Mouse (Mus musculus) stomach, postnatal 0 days (tissue): ENCODE measurements around the gene Tex52. TPM values are rescaled to one million over a fixed set of nuclear protein-coding genes. Genes with fewer than 3 reads are reported as not detected.

Source experiments
- ATAC-seq: fragments of 200-750 bp; cut with Nextera tagmentation; 2 replicates; pipeline ENCODE4 v1.8.0; 2017; ENCODE audit not compliant: low FRiP score, low TSS enrichment
- DNase-seq: peaks from one replicate; pipeline ENCODE4 v3.0.0-alpha.2; 2016; ENCODE audit warnings: low spot score
- H3K27ac ChIP-seq: fragments of 300-500 bp; sonication (generic); replicated peaks from 2 replicates; pipeline ENCODE4 v1.5.1; 2014; ENCODE audit warnings: mild to moderate bottlenecking, control low read depth
- H3K27me3 ChIP-seq: fragments of 300-500 bp; sonication (generic); 2 replicates; pipeline ENCODE4 v1.6.1; 2014; ENCODE audit warnings: low read length; ENCODE audit not compliant: control insufficient read depth, insufficient read depth
- H3K36me3 ChIP-seq: fragments of 300-500 bp; sonication (generic); 2 replicates; pipeline ENCODE4 v1.6.1; 2014; ENCODE audit warnings: low read length, mixed read lengths; ENCODE audit not compliant: control insufficient read depth, insufficient read depth
- H3K4me1 ChIP-seq: fragments of 300-500 bp; sonication (generic); replicated peaks from 2 replicates; pipeline ENCODE4 v1.6.1; 2014; ENCODE audit warnings: antibody characterized with exemption; ENCODE audit not compliant: control insufficient read depth, insufficient read depth
- H3K4me2 ChIP-seq: fragments of 300-500 bp; sonication (generic); replicated peaks from 2 replicates; pipeline ENCODE4 v1.6.1; 2014; ENCODE audit warnings: low read depth, mild to moderate bottlenecking, control low read depth, moderate library complexity
- H3K4me3 ChIP-seq: fragments of 300-500 bp; sonication (generic); 2 replicates; pipeline ENCODE4 v1.5.1; 2014; ENCODE audit warnings: low read depth, low read length, control low read depth
- H3K9ac ChIP-seq: fragments of 300-500 bp; sonication (generic); 2 replicates; pipeline ENCODE4 v1.6.1; 2014; ENCODE audit warnings: mild to moderate bottlenecking, low read length, control low read depth, mixed read lengths
- H3K9me3 ChIP-seq: fragments of 300-500 bp; sonication (generic); 2 replicates; pipeline ENCODE4 v1.6.1; 2016; ENCODE audit warnings: low read length; ENCODE audit not compliant: control insufficient read depth
- CTCF ChIP-seq: IDR thresholded peaks from 2 replicates; pipeline ENCODE4 v1.5.1; 2016; ENCODE audit warnings: antibody characterized with exemption, low read depth, mild to moderate bottlenecking, moderate library complexity
- EP300 ChIP-seq: optimal IDR thresholded peaks from 2 replicates; pipeline ENCODE3; 2016; ENCODE audit warnings: antibody characterized with exemption
- WGBS: fragments of 180-500 bp; shearing (Covaris S2); extraction: QIAGEN DNeasy Blood & Tissue Kit; methylation state at CpG from one replicate; pipeline ENCODE4 v1.1.7; 2014; 5-methylcytosine and 5-hydroxymethylcytosine counted together
- polyA plus RNA-seq: library from polyadenylated mRNA; unstranded; fragments of >200 nt; fragmentation: Nextera tagmentation; extraction: Ambion mirVana; gene quantifications from 2 replicates; pipeline ENCODE4 v1.2.1, GENCODE M21; 2015

The Tex52 gene
- polyA plus RNA-seq = 0.10 and 0.18 TPM in 2 replicates

GRCm38 (mm10) chr6:128375192-128375591 is at the start of gene Tex52, which contains the start of gene Gm44596:
Tex52 (plus strand) TSS chr6:128375456.
Gm44596 (plus strand) TSS chr6:128375503.
- Histone ChIP-seq H3K27ac (peak within 1 kb of the TSS; percentile 49; the same call in 1 of the 2 replicates), H3K4me1 (no peaks in the 10 kb centered on the region), H3K27me3 (no peaks in the 10 kb centered on the region), H3K4me2 (no peak within 1 kb of the TSS), H3K36me3 (peaks cover 19% of the 10 kb centered on the region), H3K9ac (no peak within 1 kb of the TSS), H3K4me3 (no peak within 1 kb of the TSS), H3K9me3 (no peaks in the 10 kb centered on the region)
- ATAC-seq (no peak), DNase-seq (no peak)
- TF ChIP-seq EP300 (no peak), CTCF (no peak)
- 24% methylated on average over 6 of the region's 6 CpGs for WGBS

GRCm38 (mm10) chr6:128334397-128335124 is 40.7 kb upstream of the Tex52 start:
- ATAC-seq (peak; percentile 59; the same call in 1 of the 2 replicates), DNase-seq (peak; percentile 77)

GRCm38 (mm10) chr6:128337467-128337866 is 37.8 kb upstream of the Tex52 start:
- H3K4me1 ChIP-seq = peaks cover 5% of the 10 kb centered on the region; the same call in 1 of the 2 replicates
- no peak overlapping the region for H3K27ac ChIP-seq
- H3K36me3 ChIP-seq = no peaks in the 10 kb centered on the region
- no peak overlapping the region for H3K4me3 ChIP-seq
- ATAC-seq (no peak), DNase-seq (no peak)
- H3K27me3 ChIP-seq = no peaks in the 10 kb centered on the region
- H3K9me3 ChIP-seq = no peaks in the 10 kb centered on the region
- WGBS = 52% methylated on average over 7 of the region's 7 CpGs
- TF ChIP-seq CTCF (no peak), EP300 (no peak)
- H3K4me2 ChIP-seq = no peak overlapping the region
- H3K9ac ChIP-seq = no peak overlapping the region

More at GRCm38 (mm10) chr6:128334397-128335124, 40.7 kb upstream of the Tex52 start:
- peaks cover 1% of the 10 kb centered on the region; the same call in 1 of the 2 replicates for H3K4me1 ChIP-seq
- H3K9ac ChIP-seq = no peak overlapping the region
- H3K27me3 ChIP-seq = no peaks in the 10 kb centered on the region
- H3K4me3 ChIP-seq = no peak overlapping the region
- H3K9me3 ChIP-seq = no peaks in the 10 kb centered on the region
- H3K36me3 ChIP-seq = no peaks in the 10 kb centered on the region
- TF ChIP-seq CTCF = peak; percentile 79
- no peak for TF ChIP-seq EP300
- no peak overlapping the region for H3K27ac ChIP-seq
- 16% methylated on average over 12 of the region's 12 CpGs for WGBS
- no peak overlapping the region for H3K4me2 ChIP-seq

GRCm38 (mm10) chr6:128338876-128339275 is 36.4 kb upstream of the Tex52 start:
- TF ChIP-seq EP300 = no peak
- TF ChIP-seq CTCF = no peak
- Histone ChIP-seq H3K4me1 (peaks cover 5% of the 10 kb centered on the region; the same call in 1 of the 2 replicates), H3K9me3 (no peaks in the 10 kb centered on the region), H3K27me3 (no peaks in the 10 kb centered on the region), H3K9ac (no peak overlapping the region), H3K4me2 (no peak overlapping the region), H3K27ac (peak overlapping the region; percentile 53; the same call in 1 of the 2 replicates), H3K36me3 (no peaks in the 10 kb centered on the region), H3K4me3 (no peak overlapping the region)
- DNase-seq (no peak), ATAC-seq (0 out of 2 replicates have a peak, but pooled peaks have one; percentile 24)
- 25% methylated on average over 5 of the region's 5 CpGs for WGBS

- DNase-seq (no peak), ATAC-seq (no peak)
- Histone ChIP-seq H3K27ac (no peak overlapping the region), H3K36me3 (no peaks in the 10 kb centered on the region), H3K9ac (no peak overlapping the region), H3K9me3 (no peaks in the 10 kb centered on the region), H3K4me3 (no peak overlapping the region), H3K4me2 (no peak overlapping the region), H3K27me3 (no peaks in the 10 kb centered on the region), H3K4me1 (peaks cover 5% of the 10 kb centered on the region; the same call in 1 of the 2 replicates)
- WGBS = 68% methylated on average over 11 of the region's 11 CpGs
- no peak for TF ChIP-seq EP300
- TF ChIP-seq CTCF = no peak
Observed at GRCm38 (mm10) chr6:128341956-128342723, 33.1 kb upstream of the Tex52 start.
